Mouse (Mus musculus): ENCODE results near the gene Dgka.

- TF ChIP-seq CTCF (IDR thresholded peaks at IDR 0.05; ENCODE audit: low read depth, low read length) = no peak
- TF ChIP-seq POLR2A (IDR thresholded peaks at IDR 0.05; ENCODE audit: extremely low read depth, insufficient read depth, low read length) = no peak
Measured at GRCm38 (mm10) chr10:128740296-128740695, 4.4 kb downstream of the Dgka start.

Data from liver, adult 2 months (tissue).